Mouse (Mus musculus): Measurements from ENCODE around the gene Ttll11. TPM values are rescaled to one million over a fixed set of nuclear protein-coding genes. Genes with fewer than 3 reads are reported as not detected.

Gene Ttll11
- total RNA-seq (2021): 1 to 10 TPM; 1.7 to 2.1 TPM
- long read RNA-seq, experiment 1, partial matches to known transcripts: 0 of 2 reads
- long read RNA-seq, experiment 1, other reads (novel, unspliced or antisense): 1 of 2 reads
- long read RNA-seq, experiment 2, partial matches to known transcripts: 0 of 2 reads
- long read RNA-seq, experiment 2, other reads (novel, unspliced or antisense): 0 of 2 reads

DNA sequence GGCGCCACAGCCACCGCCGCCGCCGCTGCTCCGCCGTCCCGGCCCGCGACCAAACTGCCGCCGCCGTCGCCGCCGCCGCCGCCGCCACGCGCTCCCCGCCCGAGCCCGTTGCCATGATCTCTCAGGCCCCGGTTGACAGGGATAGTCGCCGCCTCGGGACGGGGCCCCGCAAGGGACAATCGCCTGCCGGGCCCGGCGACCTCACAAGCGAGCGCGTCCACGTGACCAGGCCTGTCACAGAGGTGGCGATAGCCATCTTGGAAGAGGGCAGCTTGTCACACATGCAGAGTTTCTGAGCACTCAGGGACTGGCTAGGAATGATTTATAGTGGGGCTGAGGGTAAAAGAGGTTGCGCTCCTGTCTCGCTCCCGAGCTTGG, at the start of gene Ttll11:
Ttll11 (minus strand) TSS at position 270 of the 378 bp plus-strand sequence.
- DNase-seq (ENCODE audit: low spot score): peak; percentile 95

DNA sequence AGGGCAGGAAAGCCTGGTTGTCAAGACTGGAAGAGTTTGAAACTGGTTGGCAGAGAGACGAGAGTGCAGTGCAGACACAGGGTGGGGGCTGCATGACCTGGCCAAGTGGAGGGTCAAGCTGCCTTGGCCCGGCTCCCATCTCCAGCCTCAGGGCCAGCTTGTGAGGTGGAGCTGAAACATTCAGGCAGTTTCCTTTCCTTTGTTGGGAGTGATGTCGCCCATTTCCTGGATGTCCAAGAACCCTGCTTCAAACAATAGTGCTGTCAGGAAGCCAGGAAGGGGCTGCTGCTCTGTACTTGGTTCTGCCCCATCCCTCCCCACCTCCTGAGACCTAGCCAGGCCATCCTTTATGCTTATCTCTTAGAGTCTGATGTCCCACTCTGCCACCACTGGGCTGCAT, 43.6 kb upstream of the Ttll11 start:
- peak; percentile 21 for DNase-seq (ENCODE audit: low spot score)

DNA sequence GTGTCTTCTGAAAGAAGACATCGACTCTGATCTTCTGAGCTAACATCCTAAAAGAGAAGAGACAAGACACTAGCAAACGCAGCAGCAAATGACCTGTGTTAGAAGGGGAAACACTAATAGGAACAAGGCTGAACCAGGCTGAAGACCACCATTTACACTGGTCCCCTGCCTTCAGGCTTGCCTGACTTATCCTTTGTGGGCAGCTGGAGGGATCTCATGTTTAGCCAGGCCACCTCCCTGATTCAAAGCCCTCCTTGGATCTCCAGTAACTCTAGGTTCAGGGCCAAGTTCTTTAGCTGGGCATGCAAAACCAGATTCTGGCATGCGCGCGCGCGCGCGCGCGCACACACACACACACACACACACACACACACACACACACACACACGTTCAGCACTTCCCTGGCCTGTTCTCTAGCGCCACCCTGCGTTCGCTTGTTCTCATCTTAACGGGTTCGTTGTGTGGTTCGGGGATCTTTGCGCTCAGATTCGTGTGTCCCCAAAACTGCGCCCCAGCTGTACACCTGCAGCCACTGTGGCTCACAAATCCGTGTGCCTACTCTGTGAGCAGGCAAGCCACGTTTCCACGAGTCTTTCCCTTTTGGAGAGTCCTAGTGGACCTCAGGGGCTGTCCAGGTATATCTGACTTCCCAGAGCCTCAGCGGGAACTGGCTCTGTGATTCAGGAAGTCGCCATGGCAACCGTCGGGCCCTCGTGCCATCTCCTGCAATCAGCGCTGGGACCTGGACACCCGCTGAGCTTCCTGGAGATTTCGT, 41.9 kb upstream of the Ttll11 start:
- DNase-seq (ENCODE audit: low spot score): peak; percentile 65

DNA sequence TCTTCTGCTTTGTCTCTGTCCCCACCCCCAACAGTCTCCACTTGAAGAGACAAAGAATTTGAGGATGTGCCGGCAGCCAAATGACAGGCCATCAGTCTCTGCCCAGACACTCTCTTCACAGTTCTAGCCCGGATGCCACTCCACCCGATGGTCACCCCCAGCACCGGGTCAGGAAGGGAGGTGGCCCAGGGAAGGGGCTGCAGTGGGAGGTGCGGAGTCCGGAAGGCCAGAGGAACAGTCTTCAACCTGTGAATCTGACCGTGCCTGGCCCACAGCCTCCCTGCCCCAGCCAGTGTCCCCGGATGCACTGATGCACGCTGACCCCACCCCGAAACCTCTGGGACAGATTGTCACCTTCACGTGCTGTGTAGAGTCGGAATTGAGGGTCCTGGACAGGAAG, 33.3 kb upstream of the Ttll11 start:
- no peak for DNase-seq (ENCODE audit: low spot score)

- no peak for DNase-seq (ENCODE audit: low spot score)
Observed at GRCm38 (mm10) chr2:36011331-36011825, 31.7 kb upstream of the Ttll11 start.

- DNase-seq (ENCODE audit: low spot score): no peak
Observed at GRCm38 (mm10) chr2:36010579-36010978, 30.9 kb upstream of the Ttll11 start.

- peak; percentile 70 for DNase-seq (ENCODE audit: low spot score)
Observed at GRCm38 (mm10) chr2:36009386-36009785, 29.7 kb upstream of the Ttll11 start.

DNA sequence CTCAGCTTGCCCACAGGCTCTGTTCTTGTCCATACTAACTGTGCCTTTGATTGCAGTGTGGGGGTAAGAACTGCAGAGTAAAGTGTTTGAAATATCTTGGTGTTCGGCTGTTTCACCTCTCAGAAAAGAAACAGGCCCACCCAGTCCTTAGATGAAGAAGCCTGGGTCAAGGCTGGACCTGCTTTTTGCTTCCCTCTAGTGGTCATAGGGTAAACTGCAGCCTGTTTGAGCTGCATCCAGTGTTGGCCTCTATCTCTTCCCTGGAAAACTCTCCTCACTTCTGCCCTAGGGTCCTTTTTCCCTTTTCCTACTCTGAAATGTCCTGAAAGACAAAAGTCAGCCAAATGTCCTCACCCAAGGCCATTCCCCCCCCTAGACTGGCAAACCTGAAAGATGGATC, 28.4 kb upstream of the Ttll11 start:
- peak; percentile 57 for DNase-seq (ENCODE audit: low spot score)

DNA sequence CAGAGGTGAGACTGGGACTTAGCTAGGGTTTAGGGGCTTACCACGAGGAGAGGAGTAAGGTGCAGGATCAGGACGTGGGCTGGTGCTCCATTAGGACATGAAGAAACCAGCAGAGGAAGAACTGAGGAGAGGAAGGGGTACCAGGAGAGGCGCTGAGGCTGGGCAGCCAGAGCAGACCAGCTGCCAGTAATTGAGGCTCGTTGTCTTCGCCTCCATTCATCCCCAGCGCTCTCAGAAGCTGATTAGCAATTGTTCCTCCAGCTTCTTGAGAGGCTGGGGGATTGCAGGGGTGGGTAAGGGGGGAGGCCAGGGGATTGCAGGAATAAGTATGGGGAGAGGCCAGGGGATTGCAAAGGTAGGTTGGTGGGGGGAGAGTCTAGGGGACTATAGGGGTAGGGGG, 22.5 kb upstream of the Ttll11 start:
- no peak for DNase-seq (ENCODE audit: low spot score)

DNA sequence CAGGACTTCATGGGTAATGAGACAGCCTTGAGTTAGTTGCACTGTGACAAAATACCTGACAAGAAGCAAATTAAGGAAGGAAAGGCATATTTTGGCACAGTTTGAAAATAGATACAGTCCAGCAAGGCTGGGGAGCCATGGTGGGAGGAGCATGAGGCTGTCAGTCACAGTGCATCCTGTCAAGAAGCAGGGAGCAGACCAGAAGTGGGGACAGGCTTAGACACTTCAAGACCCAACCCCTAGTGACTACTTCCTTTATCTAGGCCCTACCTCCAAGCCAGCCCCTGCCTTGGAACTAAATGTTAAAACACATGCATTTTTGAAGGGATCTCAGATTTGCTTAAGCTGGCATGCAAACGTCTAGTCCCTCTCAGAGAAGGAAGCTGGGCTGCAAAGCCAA, 20.7 kb upstream of the Ttll11 start:
- no peak for DNase-seq (ENCODE audit: low spot score)

- DNase-seq (ENCODE audit: low spot score): no peak
Observed at GRCm38 (mm10) chr2:35999212-35999611, 19.5 kb upstream of the Ttll11 start.

- DNase-seq (ENCODE audit: low spot score): no peak
Observed at GRCm38 (mm10) chr2:35998416-35998815, 18.7 kb upstream of the Ttll11 start.

GRCm38 (mm10) chr2:35996753-35997152, 17.0 kb upstream of the Ttll11 start:
- no peak for DNase-seq (ENCODE audit: low spot score)

DNA sequence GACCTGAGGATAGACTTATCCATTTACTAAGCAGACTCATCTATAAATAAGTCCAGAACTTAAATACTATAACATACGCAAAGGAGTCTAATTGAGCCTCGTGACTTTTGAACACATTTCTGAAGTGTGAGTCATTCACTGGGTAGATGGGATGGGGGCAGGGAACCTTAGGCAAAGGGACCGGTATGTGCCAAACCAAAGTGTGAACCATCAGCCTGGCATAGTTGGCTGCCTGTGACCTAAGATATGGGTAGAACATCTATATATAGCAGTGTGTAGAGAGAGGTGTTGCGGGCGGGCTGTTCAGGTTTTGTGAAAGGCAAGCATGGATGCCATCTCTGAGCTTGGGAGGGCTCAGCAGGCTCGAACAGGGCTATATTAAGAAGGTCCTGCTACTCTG, 14.6 kb upstream of the Ttll11 start:
- DNase-seq (ENCODE audit: low spot score): peak; percentile 55

- DNase-seq (ENCODE audit: low spot score): no peak
Observed at GRCm38 (mm10) chr2:35993481-35993880, 13.8 kb upstream of the Ttll11 start.

GRCm38 (mm10) chr2:35992259-35992658, 12.5 kb upstream of the Ttll11 start:
- no peak for DNase-seq (ENCODE audit: low spot score)

DNA sequence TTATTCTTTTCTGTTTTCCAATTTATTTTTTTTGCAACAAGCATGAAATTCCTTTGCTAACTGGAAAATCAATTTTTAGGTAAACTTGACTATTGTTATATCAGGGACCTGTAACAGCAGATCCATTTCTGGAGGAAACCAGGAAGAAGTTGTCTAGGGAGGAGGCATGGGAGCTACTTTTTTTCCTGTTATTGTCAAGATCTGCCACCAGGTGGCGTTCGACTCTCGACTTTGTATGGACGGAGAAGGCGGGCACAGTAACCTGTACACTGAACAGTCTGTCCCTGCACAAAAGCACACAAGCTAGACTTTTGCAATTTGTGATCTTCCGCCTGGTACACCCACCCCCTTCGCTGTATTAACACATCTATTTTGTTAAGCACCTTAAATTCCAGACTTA, 4.2 kb upstream of the Ttll11 start:
- DNase-seq (ENCODE audit: low spot score): peak; percentile 73

DNA sequence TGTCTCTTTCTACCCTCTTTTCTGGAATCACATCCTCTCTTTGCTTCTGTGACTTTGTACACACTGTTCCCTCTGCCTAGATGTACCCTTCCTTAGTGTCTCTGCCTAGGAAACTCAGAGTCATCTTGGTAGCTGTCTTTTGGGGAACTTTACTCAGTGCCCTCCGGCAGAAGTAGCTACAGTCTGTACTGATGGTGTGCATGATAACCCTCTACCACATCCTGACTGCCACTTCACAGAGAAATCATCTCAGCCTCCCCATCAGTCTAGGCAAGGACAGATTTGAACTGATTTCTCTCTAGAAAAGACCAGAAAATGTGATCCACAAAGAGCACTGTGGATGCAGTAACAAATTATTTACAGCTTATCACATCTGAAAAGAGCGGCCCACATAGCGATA, 2.2 kb upstream of the Ttll11 start:
- DNase-seq (ENCODE audit: low spot score): no peak

- peak; percentile 38 for DNase-seq (ENCODE audit: low spot score)
Observed at GRCm38 (mm10) chr2:35978941-35979643, 621 bp downstream of the Ttll11 start.

DNA sequence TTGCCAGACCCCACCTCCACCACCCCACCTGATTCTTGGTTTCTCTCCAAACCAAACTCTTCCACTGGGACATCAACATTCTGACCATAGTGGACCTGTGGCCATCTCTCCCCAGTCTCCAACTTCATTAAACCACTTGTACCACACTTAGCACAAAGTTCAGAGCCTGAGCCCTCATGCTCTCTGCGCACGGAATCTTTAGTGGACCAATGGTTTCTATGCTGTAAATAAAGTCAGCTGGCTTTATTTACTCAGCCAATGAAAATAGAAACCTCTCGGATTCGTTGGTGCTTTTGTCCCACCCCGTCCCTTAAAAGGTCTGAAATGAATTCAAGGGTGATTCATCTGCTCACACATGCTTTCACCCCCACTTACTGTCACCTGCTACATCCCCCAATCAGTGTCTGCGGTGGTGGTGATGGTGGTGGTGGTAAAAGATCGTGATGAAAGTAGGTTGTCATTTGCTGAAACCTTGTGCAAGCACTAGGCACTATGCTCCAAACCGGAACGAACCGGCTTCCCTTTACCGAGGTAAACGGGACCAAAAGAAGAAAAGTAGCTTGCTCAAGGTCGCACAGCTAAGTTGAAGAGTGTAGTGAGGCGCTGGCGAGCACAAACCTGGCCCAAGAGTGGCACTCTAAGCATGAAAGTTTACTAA, 1.3 kb downstream of the Ttll11 start:
- DNase-seq (ENCODE audit: low spot score): no peak

GRCm38 (mm10) chr2:35977749-35978148, 2.0 kb downstream of the Ttll11 start:
- no peak for DNase-seq (ENCODE audit: low spot score)

All from gastrocnemius, adult 18-20 months (tissue).